Mouse (Mus musculus) thymus, postnatal 14 days (tissue): ENCODE measurements at regions not wholly inside any gene's neighbourhood (a gene's known extent, or its start where the extent isn't known, plus 50 kb on each side); places are given as distances from the start of the nearest gene placed in this dataset.
"Not testable (repeated sequence)": the region's sequence is repeated elsewhere in the genome, so short reads cannot be mapped to it uniquely, and the experiment has no call there.

Experiments
- DNase-seq: peaks from one replicate; pipeline ENCODE4 v3.0.0; 2021

DNA sequence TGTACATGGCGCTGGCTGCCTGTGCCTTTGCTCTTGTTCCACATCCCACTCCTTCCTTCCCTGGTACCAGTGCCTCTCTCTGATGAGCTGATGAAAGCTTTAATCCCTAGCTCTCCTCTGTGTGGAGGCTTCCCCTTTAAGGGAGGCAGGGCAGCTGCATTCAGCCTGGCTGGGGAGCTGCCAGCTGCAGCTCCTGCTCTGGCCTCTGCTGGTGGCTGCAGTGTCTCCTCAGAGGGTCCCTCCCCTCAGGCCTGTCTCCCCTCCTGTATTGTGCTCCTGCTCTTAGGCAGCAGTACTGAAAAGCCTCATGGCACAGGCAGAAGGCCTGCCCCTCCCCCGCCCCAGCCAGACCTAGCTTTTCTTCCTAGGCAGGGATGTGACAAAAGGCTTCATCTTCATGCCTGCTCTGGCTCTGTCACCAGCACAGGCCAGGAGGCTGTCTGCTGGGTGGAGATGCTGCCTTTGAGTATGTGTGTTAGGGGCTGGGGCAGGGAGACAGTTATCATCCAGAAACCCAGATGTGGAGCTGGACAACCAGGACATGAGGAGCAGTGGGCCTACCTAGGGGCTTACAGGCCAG is 97.7 kb upstream of the Zcchc13 start:
- peak; percentile 19 for DNase-seq

GRCm38 (mm10) chrX:103533306-103533705 is 97.1 kb upstream of the Zcchc13 start:
- DNase-seq, result peak; percentile 42

DNA sequence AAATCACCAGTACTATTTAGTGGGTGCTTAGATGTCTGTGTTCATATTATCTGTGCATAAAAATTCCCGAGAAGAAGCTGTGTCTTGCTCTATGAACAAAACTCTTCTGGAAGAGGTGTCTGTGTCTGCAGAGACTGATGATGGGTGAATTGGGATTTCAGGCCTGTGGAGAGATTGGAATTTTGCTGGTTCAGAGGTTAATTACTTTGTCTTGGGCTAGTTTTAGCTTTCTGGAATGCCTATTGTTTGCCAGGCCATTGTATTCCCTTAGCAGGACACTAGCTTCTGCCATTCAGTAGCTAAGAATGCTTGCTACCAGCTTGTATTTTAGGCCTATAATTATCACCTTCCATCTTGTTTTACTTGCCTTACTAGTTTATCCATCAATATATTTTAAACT is 96.6 kb upstream of the Zcchc13 start:
- DNase-seq, result no peak

DNA sequence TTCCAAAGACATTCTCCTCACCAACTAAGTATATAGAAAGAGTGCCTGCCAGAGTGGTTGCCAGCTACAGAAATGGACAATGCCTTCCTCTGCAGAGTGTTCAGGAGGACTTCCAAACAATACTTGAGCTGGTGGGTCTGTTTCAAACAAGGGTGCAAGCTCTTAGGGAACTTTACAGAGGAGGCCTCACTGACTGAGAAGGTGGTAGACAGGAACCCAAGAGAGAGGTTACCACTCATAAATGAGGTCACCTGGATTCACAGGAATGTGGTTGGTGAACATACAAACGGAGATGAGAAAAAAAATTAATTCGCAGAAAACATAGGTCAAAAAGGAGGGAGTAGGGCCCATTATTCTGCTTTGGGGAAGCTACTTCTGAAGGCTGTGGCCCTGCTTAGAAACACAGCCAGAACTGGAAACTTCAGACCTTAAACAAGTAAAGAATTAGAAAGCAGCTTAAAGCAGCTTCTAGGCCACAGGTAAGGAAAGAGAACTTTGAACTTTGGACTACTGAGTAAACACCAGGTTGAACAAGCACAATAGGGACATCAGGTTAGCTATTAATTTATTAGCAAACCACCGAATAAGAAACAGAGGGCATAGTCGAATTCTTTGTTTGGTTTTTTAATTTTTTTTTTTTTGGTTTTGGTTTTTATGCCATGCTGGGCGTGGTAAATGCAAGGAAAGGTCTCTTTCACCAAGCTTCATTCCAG is 83.7 kb upstream of the Zcchc13 start:
- no peak for DNase-seq

DNA sequence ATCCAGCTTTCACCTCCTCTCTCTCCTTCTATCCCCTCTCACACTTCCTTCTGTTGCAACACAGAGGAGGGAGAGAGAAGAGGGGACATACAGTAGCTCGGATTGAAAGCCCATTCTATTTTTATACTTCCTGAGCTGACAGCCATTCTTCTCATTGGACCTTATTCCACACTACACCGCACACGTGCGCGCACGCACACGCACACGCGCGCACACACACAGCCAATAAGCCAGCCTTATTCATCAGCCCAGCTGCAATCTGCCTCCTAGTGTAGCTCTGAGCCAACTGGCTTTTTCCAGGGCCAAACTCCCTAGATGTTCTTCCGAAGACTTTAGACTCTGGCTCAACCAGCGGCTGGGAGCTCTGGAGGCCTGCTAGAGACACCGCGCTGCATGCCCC is 79.1 kb upstream of the Zcchc13 start:
- no peak for DNase-seq

GRCm38 (mm10) chrX:103553196-103553595 is 77.2 kb upstream of the Zcchc13 start:
- no peak for DNase-seq

DNA sequence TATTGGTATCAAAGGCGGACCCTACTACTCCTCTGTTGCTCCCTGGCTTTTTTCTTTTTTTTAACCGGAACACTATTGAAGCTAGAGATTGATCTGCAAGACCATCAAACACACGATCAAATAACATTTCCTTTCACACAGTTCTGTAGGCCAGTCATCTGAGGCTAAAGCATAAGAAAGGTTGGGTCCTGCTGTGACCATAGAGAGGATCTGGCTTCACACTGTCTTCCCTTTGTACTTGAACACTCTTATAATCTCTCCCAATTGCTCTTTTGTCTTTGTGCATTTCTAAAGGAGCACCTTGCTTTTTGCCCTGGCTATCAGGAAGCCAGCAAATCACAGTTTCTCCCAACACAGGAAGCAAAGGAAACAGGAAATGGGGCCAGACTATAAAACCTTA is 76.8 kb upstream of the Zcchc13 start:
- no peak for DNase-seq

GRCm38 (mm10) chrX:103555041-103555986 is 75.1 kb upstream of the Zcchc13 start:
- not testable (repeated sequence) for DNase-seq

GRCm38 (mm10) chrX:103556046-103556445 is 74.3 kb upstream of the Zcchc13 start:
- no peak for DNase-seq

- no peak for DNase-seq
These were observed 73.5 kb upstream of the Zcchc13 start for GRCm38 (mm10) chrX:103556681-103557490.

GRCm38 (mm10) chrX:103557496-103557895 is 72.9 kb upstream of the Zcchc13 start:
- DNase-seq, result no peak

DNA sequence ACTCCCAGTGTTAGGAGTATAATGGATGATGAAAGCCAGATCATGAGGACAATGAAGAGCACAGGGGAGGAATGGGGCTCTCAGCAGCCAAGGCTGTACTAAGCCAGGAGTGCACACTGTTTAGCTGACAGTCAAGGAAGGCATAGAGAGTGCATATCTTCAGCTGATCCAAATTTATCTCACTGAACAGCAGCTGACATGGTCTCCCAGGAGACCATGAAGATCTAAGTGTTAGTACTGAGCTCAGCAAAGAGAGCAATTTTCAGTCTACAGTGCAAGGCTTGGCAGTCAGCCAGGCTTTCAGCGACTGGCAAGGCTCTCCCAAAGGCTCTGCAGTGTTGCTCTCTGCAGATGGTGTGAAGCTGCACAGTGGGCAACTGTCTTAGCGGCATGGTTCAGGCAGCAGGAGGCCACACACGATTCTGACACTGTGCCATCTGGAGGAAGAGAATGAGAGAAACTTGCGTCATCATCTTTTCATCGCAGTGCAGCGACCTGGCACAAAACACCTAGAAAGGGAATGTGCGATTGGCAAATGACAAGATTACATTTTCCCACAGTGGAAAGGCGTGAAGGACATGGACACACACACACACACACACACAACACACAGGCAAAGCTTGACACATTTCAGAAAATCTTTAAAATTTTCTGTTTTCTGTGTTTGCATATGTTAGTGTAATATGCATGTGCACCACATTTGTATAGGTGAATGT is 66.7 kb upstream of the Zcchc13 start:
- peak; percentile 56 for DNase-seq

DNA sequence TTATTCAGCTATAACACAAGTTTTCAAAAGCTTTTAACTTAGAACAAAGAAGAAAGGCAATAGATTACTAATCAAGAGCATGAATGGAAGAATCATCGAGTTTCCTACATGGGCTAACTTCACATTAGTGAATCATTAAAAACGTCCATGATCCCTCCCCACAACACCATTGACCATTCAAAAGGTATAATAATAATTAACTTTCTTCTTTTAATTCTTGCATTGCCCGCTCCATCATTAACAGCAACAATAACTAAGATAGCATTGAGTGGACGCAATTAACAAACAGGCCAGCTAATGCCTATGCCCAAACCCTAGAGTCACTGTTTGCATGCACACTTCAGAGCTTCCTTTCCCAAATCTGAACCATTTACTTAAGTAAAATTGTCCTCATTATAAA is 57.0 kb upstream of the Zcchc13 start:
- no peak for DNase-seq

DNA sequence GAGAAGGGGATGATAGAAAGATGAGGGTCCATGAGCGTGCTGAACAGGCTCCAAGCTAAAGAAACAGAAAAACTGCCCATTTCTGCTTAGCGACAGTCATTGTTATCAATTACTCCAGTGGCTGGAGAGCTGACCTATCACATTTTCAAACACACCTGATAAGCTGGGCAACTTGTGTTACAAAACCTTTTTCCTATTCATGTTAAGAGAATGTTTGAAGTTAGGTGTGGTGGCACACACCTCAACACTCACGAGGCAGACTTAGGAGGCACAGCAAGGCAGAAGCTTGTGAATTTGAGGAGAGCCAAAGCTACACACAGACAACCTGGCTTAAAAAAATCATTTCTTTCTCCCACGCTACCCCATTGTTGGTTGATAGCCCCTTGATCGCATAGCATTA is 50.9 kb upstream of the Zcchc13 start:
- DNase-seq, result no peak
